Mouse (Mus musculus) limb, embryonic 11.5 days (tissue): Measurements from ENCODE around the gene Nudt4. TPM values are rescaled to one million over a fixed set of nuclear protein-coding genes. Genes with fewer than 3 reads are reported as not detected.

Experiments
- ATAC-seq: fragments of 200-750 bp; cut with Nextera tagmentation; 2 replicates; pipeline ENCODE4 v1.8.0; 2017; ENCODE audit warnings: low read depth; ENCODE audit not compliant: insufficient number of reproducible peaks, low FRiP score, low TSS enrichment
- DNase-seq: peaks from one replicate; pipeline ENCODE4 v3.0.0-alpha.2; 2015; ENCODE audit warnings: low spot score
- H3K27ac ChIP-seq: fragments of 300-500 bp; sonication (generic); replicated peaks from 2 replicates; pipeline ENCODE4 v1.5.1; 2014; ENCODE audit warnings: low read depth, mild to moderate bottlenecking, low read length
- H3K27me3 ChIP-seq: fragments of 300-500 bp; sonication (generic); 2 replicates; pipeline ENCODE4 v1.6.1; 2014; ENCODE audit warnings: mild to moderate bottlenecking, low read length, mixed read lengths; ENCODE audit not compliant: control insufficient read depth, insufficient read depth
- H3K36me3 ChIP-seq: fragments of 300-500 bp; sonication (generic); 2 replicates; pipeline ENCODE4 v1.6.1; 2014; ENCODE audit warnings: mild to moderate bottlenecking, low read length, moderate library complexity, mixed read lengths; ENCODE audit not compliant: control insufficient read depth, insufficient read depth
- H3K4me1 ChIP-seq: fragments of 300-500 bp; sonication (generic); 2 replicates; pipeline ENCODE4 v1.6.1; 2014; ENCODE audit warnings: low read length, mixed read lengths; ENCODE audit not compliant: control insufficient read depth, insufficient read depth
- H3K4me2 ChIP-seq: fragments of 300-500 bp; sonication (generic); 2 replicates; pipeline ENCODE4 v1.6.1; 2014; ENCODE audit warnings: low read depth, mild to moderate bottlenecking, moderate library complexity; ENCODE audit not compliant: severe bottlenecking
- H3K4me3 ChIP-seq: fragments of 300-500 bp; sonication (generic); 2 replicates; pipeline ENCODE4 v1.5.1; 2014; ENCODE audit warnings: low read depth, low read length
- H3K9ac ChIP-seq: fragments of 300-500 bp; sonication (generic); 2 replicates; pipeline ENCODE4 v1.6.1; 2014; ENCODE audit warnings: mild to moderate bottlenecking, low read length
- H3K9me3 ChIP-seq: fragments of 300-500 bp; sonication (generic); 2 replicates; pipeline ENCODE4 v1.6.1; 2016; ENCODE audit warnings: low read length; ENCODE audit not compliant: control insufficient read depth
- WGBS: fragments of 180-500 bp; shearing (Covaris S2); extraction: QIAGEN DNeasy Blood & Tissue Kit; methylation state at CpG from one replicate; pipeline ENCODE4 v1.1.7; 2014; 5-methylcytosine and 5-hydroxymethylcytosine counted together
- polyA plus RNA-seq: library from polyadenylated mRNA; unstranded; fragments of >200 nt; fragmentation: Nextera tagmentation; extraction: Ambion mirVana; gene quantifications from 2 replicates; pipeline ENCODE4 v1.2.1, GENCODE M21; 2014

Nudt4 gene
- polyA plus RNA-seq, 1 experiment from 2014 or later, result 99.7 TPM

GRCm38 (mm10) chr10:95576876-95577566 is 13.1 kb upstream of the Nudt4 start:
- Histone ChIP-seq H3K36me3 (no peaks in the 10 kb centered on the region), H3K27ac (no peak overlapping the region), H3K4me2 (no peak overlapping the region), H3K9ac (no peak overlapping the region), H3K27me3 (no peaks in the 10 kb centered on the region), H3K4me1 (no peaks in the 10 kb centered on the region), H3K9me3 (no peaks in the 10 kb centered on the region), H3K4me3 (no peak overlapping the region)
- 61% methylated on average over 14 of the region's 14 CpGs for WGBS
- DNase-seq, result no peak
- ATAC-seq, result no peak

- Histone ChIP-seq H3K36me3 (no peaks in the 10 kb centered on the region), H3K27me3 (no peaks in the 10 kb centered on the region), H3K9me3 (no peaks in the 10 kb centered on the region), H3K4me1 (no peaks in the 10 kb centered on the region), H3K9ac (no peak overlapping the region), H3K4me2 (no peak overlapping the region), H3K4me3 (no peak overlapping the region), H3K27ac (no peak overlapping the region)
- ATAC-seq, result no peak
- no peak for DNase-seq
- WGBS, result 86% methylated on average over 10 of the region's 10 CpGs
These were observed 12.0 kb upstream of the Nudt4 start for GRCm38 (mm10) chr10:95575839-95576380.

DNA sequence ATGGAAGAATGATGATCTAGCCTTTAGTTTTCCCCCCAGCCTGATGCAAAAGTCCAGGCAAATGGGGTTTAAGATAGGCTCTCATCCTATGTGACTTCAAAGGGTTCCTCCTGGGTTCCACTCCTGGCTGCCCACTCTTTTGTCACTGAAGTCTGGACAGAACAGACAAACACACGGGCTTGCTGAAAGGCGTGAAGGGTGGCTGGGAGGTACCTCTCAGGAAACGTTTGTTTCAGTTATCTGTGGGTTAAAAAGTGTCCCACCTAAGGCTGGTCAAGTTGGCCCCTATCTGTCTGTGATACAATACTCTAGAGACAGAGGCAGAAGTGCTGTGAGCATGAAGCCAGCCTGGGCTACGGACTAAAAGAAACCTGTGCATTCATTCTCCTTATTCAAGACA is 11.0 kb upstream of the Nudt4 start:
- no peak for DNase-seq
- no peak overlapping the region for H3K4me2 ChIP-seq
- H3K9ac ChIP-seq, result no peak overlapping the region
- no peaks in the 10 kb centered on the region for H3K4me1 ChIP-seq
- no peak for ATAC-seq
- no peaks in the 10 kb centered on the region for H3K9me3 ChIP-seq
- no peaks in the 10 kb centered on the region for H3K36me3 ChIP-seq
- 71% methylated on average over 4 of the region's 4 CpGs for WGBS
- H3K27ac ChIP-seq, result no peak overlapping the region
- H3K4me3 ChIP-seq, result no peak overlapping the region
- no peaks in the 10 kb centered on the region for H3K27me3 ChIP-seq

DNA sequence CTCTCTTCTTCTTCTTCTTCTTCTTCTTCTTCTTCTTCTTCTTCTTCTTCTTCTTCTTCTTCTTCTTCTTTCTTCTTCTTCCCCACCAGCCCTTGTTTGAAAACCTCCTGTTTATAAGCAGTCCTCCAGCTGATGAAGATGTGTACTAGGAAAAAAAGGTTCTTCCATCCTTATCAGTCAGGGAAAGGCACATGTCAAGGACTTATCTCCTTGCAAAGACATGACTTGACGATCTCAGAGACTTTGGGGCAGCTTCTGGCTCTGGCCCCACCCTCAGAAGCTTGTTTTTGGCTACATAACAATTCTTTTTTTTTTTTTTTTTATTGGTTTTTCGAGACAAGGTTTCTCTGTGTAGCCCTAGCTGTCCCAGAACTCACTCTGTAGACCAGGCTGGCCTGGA is 5.5 kb upstream of the Nudt4 start:
- WGBS, result 71% methylated on average over 2 of the region's 2 CpGs
- H3K27ac ChIP-seq, result no peak overlapping the region

DNA sequence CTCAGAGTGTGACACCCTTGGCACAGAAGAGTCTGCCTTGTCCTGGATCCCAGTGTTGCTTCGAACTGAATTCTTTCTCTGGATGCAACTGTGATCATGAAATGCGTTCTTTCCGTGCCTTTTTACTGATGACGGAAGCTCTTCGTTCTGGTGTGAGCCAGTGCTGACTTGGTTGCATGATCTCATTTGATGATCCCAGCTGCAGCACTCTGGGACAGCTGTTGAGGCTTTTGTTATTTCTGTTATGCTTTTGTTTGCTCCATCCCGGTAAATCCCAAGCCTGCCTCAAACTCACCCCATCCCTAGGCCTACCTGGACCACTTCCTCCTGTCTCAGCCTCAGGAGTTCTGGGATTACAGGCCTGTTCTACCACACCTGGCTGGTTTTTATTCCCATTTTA is 4.1 kb upstream of the Nudt4 start:
- Histone ChIP-seq H3K27me3 (no peaks in the 10 kb centered on the region), H3K4me1 (peaks cover 5% of the 10 kb centered on the region; the same call in 1 of the 2 replicates), H3K9me3 (no peaks in the 10 kb centered on the region), H3K4me3 (no peak overlapping the region), H3K36me3 (no peaks in the 10 kb centered on the region), H3K9ac (no peak overlapping the region), H3K27ac (no peak overlapping the region), H3K4me2 (no peak overlapping the region)
- DNase-seq (no peak), ATAC-seq (no peak)
- WGBS, result 89% methylated on average over 6 of the region's 6 CpGs

More for the DNA sequence above, 5.5 kb upstream of the Nudt4 start:
- Histone ChIP-seq H3K36me3 (no peaks in the 10 kb centered on the region), H3K27me3 (no peaks in the 10 kb centered on the region), H3K9ac (no peak overlapping the region), H3K4me2 (no peak overlapping the region), H3K4me1 (peaks cover 5% of the 10 kb centered on the region; the same call in 1 of the 2 replicates), H3K4me3 (no peak overlapping the region), H3K9me3 (no peaks in the 10 kb centered on the region)
- DNase-seq (no peak), ATAC-seq (no peak)

GRCm38 (mm10) chr10:95567550-95567949 is 3.6 kb upstream of the Nudt4 start:
- WGBS, result 79% methylated on average over 5 of the region's 5 CpGs
- no peaks in the 10 kb centered on the region for H3K9me3 ChIP-seq

DNA sequence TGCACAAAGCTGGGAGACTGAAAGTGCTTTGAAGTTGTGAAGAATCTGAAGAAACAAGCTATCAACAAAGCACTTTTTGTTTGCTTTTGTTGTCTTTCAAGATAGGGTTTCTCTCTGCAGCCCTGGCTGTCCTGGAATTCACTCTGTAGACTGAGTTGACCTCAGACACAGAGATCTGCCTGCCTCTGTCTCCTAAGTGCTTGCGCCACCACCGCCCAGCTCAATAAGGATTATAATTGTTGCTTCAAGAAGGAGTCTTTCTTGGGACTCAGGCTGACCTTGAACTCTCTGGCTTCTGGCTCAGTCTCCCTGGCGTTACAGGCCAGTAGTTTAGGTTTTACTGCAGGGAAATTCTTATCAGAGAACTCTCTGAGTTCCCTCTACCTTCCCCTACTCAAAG is 2.8 kb upstream of the Nudt4 start:
- H3K9me3 ChIP-seq, result no peaks in the 10 kb centered on the region
- H3K4me2 ChIP-seq, result no peak overlapping the region
- peaks cover 10% of the 10 kb centered on the region; the same call in 1 of the 2 replicates for H3K4me1 ChIP-seq
- ATAC-seq (no peak), DNase-seq (no peak)
- no peak overlapping the region for H3K9ac ChIP-seq
- 88% methylated on average over 3 of the region's 3 CpGs for WGBS
- no peak overlapping the region for H3K4me3 ChIP-seq
- no peak overlapping the region for H3K27ac ChIP-seq
- H3K27me3 ChIP-seq, result no peaks in the 10 kb centered on the region
- no peaks in the 10 kb centered on the region for H3K36me3 ChIP-seq

More at GRCm38 (mm10) chr10:95567550-95567949, 3.6 kb upstream of the Nudt4 start:
- Histone ChIP-seq H3K27me3 (no peaks in the 10 kb centered on the region), H3K9ac (no peak overlapping the region), H3K4me2 (no peak overlapping the region), H3K36me3 (no peaks in the 10 kb centered on the region), H3K4me3 (no peak overlapping the region), H3K27ac (no peak overlapping the region), H3K4me1 (peaks cover 5% of the 10 kb centered on the region; the same call in 1 of the 2 replicates)
- ATAC-seq, result no peak
- DNase-seq, result no peak

DNA sequence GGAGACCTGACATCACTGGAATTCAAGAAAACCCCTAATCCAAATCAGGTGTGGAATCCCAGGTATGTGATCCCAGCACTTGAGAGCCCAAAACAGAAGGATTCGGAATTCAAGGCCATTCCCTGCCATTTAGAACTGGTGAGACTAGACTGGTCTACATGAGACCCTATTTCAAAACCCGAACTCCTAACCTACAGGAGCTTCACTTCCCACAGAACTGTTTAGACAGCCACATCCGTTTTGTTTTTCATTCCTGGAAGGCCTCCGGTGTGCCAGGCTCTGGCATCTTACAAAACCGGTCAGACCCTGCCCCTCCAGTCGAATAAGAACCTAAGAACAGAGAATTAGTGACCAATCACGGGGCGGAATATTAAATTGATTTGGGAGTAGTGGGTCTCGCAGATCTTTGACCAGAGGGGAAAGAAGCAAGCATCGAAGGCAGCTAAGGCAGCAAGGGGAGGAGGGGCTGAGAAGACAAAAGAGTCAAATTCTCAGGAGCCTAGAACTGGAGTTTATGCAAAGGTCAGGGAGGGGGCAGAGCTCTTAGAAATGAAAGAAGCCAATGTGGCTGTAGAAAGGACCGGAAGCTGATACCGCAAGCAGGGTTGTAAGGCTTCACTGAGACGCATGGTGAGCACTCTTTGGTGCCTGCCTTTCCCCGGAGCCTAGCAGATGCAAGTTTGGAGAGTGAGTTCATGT is 1.4 kb upstream of the Nudt4 start:
- 41% methylated on average over 14 of the region's 14 CpGs for WGBS
- Histone ChIP-seq H3K4me2 (no peak overlapping the region), H3K27ac (no peak overlapping the region), H3K4me1 (peaks cover 13% of the 10 kb centered on the region; the same call in 1 of the 2 replicates), H3K9ac (no peak overlapping the region; the same call in 1 of the 2 replicates), H3K9me3 (no peaks in the 10 kb centered on the region), H3K27me3 (no peaks in the 10 kb centered on the region), H3K36me3 (no peaks in the 10 kb centered on the region), H3K4me3 (no peak overlapping the region)
- peak; percentile 51 for DNase-seq
- no peak for ATAC-seq
